Mouse (Mus musculus): ENCODE measurements around the gene Haghl. TPM values are rescaled to one million over a fixed set of nuclear protein-coding genes. Genes with fewer than 3 reads are reported as not detected.

Haghl gene
- polyA plus RNA-seq, 1 experiment from 2014 or later: 130 TPM

DNA sequence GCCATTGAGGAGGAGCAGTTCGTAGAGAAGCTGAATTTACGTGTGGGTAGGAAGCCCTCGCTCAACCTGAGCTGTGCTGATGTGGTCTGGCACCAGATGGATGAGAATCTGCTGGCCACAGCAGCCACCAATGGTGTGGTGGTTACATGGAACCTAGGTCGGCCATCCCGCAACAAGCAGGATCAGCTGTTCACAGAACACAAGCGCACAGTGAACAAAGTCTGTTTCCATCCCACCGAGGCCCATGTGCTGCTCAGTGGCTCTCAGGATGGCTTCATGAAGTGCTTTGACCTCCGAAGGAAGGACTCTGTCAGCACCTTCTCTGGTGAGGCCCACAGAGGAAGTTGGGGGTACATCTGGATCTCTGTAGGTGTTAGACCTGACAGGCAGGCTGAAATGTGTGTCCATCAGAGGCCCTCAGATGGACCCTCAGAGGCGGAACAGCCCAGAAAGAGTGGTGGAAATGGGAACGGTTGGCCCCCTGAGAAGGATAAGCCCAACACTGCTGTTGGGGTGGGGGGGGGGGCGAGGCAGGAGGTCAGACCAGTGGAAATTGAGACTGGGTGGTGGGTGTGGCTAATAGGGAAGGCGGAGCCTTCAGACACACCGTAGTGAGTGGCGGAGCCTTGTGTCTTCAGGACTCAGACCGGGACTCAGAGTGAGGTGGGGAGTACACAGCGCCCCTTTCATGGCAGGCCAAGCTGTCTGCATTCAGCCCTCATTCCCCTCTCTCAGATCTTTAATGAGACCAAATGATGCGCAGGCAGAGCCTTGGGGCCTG, 39.1 kb upstream of the Haghl start:
- Histone ChIP-seq H3K27ac (ENCODE audit: low read depth, low read length) (no peak overlapping the region), H3K9ac (ENCODE audit: low read length) (peak overlapping the region; percentile 72), H3K4me2 (ENCODE audit: low read length) (peak overlapping the region; percentile 96), H3K9me3 (replicated peaks; ENCODE audit: control insufficient read depth, low read length) (no peaks in the 10 kb centered on the region), H3K4me3 (ENCODE audit: low read depth, low read length) (peak overlapping the region; percentile 46), H3K36me3 (ENCODE audit: control insufficient read depth, insufficient read depth, low read length) (peaks cover 34% of the 10 kb centered on the region), H3K27me3 (replicated peaks; ENCODE audit: control insufficient read depth, insufficient read depth, low read length) (0 out of 2 replicates have a peak, but pooled peaks cover 5% of the 10 kb centered on the region), H3K4me1 (ENCODE audit: control insufficient read depth, insufficient read depth, low read length) (peaks cover 19% of the 10 kb centered on the region)
- DNase-seq (ENCODE audit: low spot score) (no peak), ATAC-seq (no peak)
- 80% methylated on average over 17 of the region's 17 CpGs for WGBS

DNA sequence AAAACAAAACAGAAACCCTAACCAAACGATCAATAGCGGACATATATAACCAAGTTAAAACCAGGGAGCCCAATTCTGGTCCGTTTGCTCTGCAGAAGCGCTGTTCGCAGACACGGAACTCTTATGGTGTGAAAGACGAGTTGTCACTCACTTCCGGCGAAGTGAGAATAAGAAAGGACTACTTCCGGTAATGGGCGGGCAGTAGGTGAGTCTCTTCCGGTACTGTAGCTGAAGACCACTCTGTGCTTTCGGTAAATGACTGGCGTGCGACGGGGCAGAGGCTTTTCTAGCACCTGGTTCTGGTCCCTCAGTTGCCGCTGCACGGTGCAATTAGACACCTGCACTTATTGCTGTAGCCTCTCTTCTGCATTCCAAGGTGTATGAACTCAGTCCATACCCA, 38.0 kb upstream of the Haghl start, which contains the start of gene Wdr24:
Wdr24 (plus strand) TSS at position 176 of the 400 bp plus-strand sequence.
- Histone ChIP-seq H3K4me3 (ENCODE audit: low read depth, low read length) (peak within 1 kb of the TSS; percentile 46), H3K4me2 (ENCODE audit: low read length) (peak within 1 kb of the TSS; percentile 96), H3K9ac (ENCODE audit: low read length) (peak within 1 kb of the TSS; percentile 72), H3K4me1 (ENCODE audit: control insufficient read depth, insufficient read depth, low read length) (peaks cover 17% of the 10 kb centered on the region), H3K9me3 (replicated peaks; ENCODE audit: control insufficient read depth, low read length) (no peaks in the 10 kb centered on the region), H3K27me3 (replicated peaks; ENCODE audit: control insufficient read depth, insufficient read depth, low read length) (peaks cover 16% of the 10 kb centered on the region), H3K36me3 (ENCODE audit: control insufficient read depth, insufficient read depth, low read length) (peaks cover 39% of the 10 kb centered on the region), H3K27ac (ENCODE audit: low read depth, low read length) (peak within 1 kb of the TSS; percentile 64)
- DNase-seq (ENCODE audit: low spot score) (peak; percentile 95), ATAC-seq (peak; percentile 83)
- WGBS: under 1% methylated on average over 18 of the region's 18 CpGs

DNA sequence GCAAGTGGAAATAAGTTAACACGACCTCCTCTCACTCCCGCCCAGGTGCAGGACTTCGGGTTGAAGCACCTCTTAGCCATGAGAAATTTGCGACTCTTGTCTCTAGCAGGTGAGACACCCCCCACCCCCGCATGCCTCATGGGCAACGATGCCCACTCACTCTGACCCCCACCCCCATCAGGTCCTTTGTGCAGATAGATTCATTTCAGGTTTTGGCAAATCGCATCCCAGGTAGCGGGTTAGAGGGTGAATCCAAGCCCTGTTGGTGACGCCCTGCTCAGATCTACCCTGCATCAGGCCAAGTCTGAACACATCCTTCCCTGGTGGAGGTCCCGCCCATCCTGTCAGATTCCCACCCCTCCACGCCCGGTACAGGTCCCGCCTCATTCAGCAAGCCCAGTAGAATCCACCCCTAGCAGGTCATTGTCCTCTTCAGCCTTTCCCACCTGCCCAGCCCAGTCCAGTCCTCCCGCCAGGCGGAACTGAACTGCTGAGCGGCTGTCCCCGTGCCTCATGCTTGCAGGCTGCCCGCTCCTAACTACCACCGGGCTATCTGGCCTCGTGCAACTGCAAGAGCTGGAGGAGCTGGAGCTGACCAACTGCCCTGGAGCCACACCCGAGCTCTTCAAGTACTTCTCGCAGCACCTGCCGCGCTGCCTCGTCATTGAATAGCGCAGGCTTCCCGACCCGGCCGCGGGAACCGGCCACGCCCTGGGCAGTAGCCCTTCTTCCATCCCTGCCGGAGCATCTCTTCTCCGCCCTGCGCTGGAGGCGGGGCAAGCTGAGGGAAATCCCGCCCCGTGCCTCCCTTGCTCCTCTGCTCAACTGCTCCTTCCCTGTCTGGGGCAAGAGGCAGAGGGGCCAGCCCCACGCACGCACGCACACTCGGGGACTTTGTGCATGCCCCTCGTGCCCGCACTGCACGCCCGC, 33.6 kb upstream of the Haghl start:
- Histone ChIP-seq H3K36me3 (ENCODE audit: control insufficient read depth, insufficient read depth, low read length) (peaks cover 34% of the 10 kb centered on the region), H3K27me3 (replicated peaks; ENCODE audit: control insufficient read depth, insufficient read depth, low read length) (peaks cover 17% of the 10 kb centered on the region), H3K9ac (ENCODE audit: low read length) (0 out of 2 replicates have a peak overlapping the region, but pooled peaks have one; percentile 8), H3K4me1 (ENCODE audit: control insufficient read depth, insufficient read depth, low read length) (peaks cover 4% of the 10 kb centered on the region), H3K27ac (ENCODE audit: low read depth, low read length) (no peak overlapping the region), H3K4me3 (ENCODE audit: low read depth, low read length) (no peak overlapping the region), H3K9me3 (replicated peaks; ENCODE audit: control insufficient read depth, low read length) (no peaks in the 10 kb centered on the region), H3K4me2 (ENCODE audit: low read length) (0 out of 2 replicates have a peak overlapping the region, but pooled peaks have one; percentile 9)
- DNase-seq (ENCODE audit: low spot score) (no peak), ATAC-seq (no peak)
- 7% methylated on average over 46 of the region's 46 CpGs for WGBS

DNA sequence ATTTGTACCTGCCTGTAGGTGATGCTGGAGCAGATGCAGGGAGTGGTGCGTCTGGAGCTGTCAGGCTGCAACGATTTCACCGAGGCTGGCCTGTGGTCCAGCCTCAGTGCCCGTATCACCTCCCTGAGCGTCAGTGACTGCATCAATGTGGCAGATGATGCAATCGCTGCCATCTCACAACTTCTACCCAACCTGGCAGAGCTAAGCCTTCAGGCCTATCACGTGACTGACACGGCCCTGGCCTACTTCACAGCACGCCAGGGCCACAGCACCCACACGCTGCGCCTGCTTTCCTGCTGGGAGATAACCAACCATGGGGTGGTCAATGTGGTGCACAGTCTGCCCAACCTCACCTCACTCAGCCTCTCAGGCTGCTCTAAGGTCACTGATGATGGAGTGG, 32.2 kb upstream of the Haghl start:
- Histone ChIP-seq H3K27ac (ENCODE audit: low read depth, low read length) (no peak overlapping the region), H3K4me1 (ENCODE audit: control insufficient read depth, insufficient read depth, low read length) (no peaks in the 10 kb centered on the region), H3K36me3 (ENCODE audit: control insufficient read depth, insufficient read depth, low read length) (peaks cover 34% of the 10 kb centered on the region), H3K4me3 (ENCODE audit: low read depth, low read length) (no peak overlapping the region), H3K4me2 (ENCODE audit: low read length) (no peak overlapping the region), H3K27me3 (replicated peaks; ENCODE audit: control insufficient read depth, insufficient read depth, low read length) (peaks cover 17% of the 10 kb centered on the region), H3K9me3 (replicated peaks; ENCODE audit: control insufficient read depth, low read length) (no peaks in the 10 kb centered on the region), H3K9ac (ENCODE audit: low read length) (no peak overlapping the region)
- no peak for ATAC-seq
- WGBS: 86% methylated on average over 11 of the region's 11 CpGs
- DNase-seq (ENCODE audit: low spot score): no peak

DNA sequence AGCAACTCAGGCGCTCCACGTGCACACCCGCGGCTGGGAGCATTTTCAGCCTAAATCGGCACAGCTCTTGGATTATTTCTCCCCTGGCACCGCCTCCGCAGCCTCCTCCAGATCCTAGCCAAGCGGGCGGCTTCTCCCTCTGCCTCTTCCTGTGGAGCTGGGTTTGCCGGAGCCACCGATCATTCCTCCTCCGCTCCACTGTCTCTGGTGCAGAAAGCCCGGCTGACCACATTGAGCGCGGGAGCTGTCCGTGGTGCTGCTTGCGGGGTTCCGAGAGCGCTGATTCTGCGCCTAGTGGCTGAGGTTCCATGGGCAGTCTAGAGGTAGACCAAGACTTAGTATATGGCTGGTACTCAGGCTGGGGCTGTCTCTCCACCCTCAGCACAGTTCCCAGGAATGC, 28.0 kb upstream of the Haghl start:
- Histone ChIP-seq H3K27ac (ENCODE audit: low read depth, low read length) (no peak overlapping the region), H3K27me3 (replicated peaks; ENCODE audit: control insufficient read depth, insufficient read depth, low read length) (peaks cover 2% of the 10 kb centered on the region; the same call in 1 of the 2 replicates), H3K9me3 (replicated peaks; ENCODE audit: control insufficient read depth, low read length) (no peaks in the 10 kb centered on the region), H3K36me3 (ENCODE audit: control insufficient read depth, insufficient read depth, low read length) (peaks cover 20% of the 10 kb centered on the region), H3K4me3 (ENCODE audit: low read depth, low read length) (no peak overlapping the region), H3K4me1 (ENCODE audit: control insufficient read depth, insufficient read depth, low read length) (peaks cover 11% of the 10 kb centered on the region), H3K4me2 (ENCODE audit: low read length) (peak overlapping the region; percentile 17; the same call in 1 of the 2 replicates), H3K9ac (ENCODE audit: low read length) (peak overlapping the region; percentile 50)
- no peak for ATAC-seq
- peak; percentile 61 for DNase-seq (ENCODE audit: low spot score)
- 2% methylated on average over 20 of the region's 20 CpGs for WGBS

- ATAC-seq (no peak), DNase-seq (ENCODE audit: low spot score) (no peak)
- H3K36me3 ChIP-seq (ENCODE audit: control insufficient read depth, insufficient read depth, low read length): no peaks in the 10 kb centered on the region
- H3K9me3 ChIP-seq (replicated peaks; ENCODE audit: control insufficient read depth, low read length): no peaks in the 10 kb centered on the region
- WGBS: 76% methylated on average over 4 of the region's 4 CpGs
- H3K4me2 ChIP-seq (ENCODE audit: low read length): peak overlapping the region; percentile 86
- H3K4me3 ChIP-seq (ENCODE audit: low read depth, low read length): no peak overlapping the region
- no peaks in the 10 kb centered on the region for H3K27me3 ChIP-seq (replicated peaks; ENCODE audit: control insufficient read depth, insufficient read depth, low read length)
- no peak overlapping the region for H3K27ac ChIP-seq (ENCODE audit: low read depth, low read length)
- H3K9ac ChIP-seq (ENCODE audit: low read length): peak overlapping the region; percentile 95; the same call in 1 of the 2 replicates
- peaks cover 16% of the 10 kb centered on the region for H3K4me1 ChIP-seq (ENCODE audit: control insufficient read depth, insufficient read depth, low read length)
Observed at GRCm38 (mm10) chr17:25810890-25811289, 25.4 kb upstream of the Haghl start.

GRCm38 (mm10) chr17:25809606-25810340, 24.3 kb upstream of the Haghl start:
- H3K4me2 ChIP-seq (ENCODE audit: low read length): peak overlapping the region; percentile 86
- H3K9me3 ChIP-seq (replicated peaks; ENCODE audit: control insufficient read depth, low read length): no peaks in the 10 kb centered on the region
- no peaks in the 10 kb centered on the region for H3K27me3 ChIP-seq (replicated peaks; ENCODE audit: control insufficient read depth, insufficient read depth, low read length)
- H3K36me3 ChIP-seq (ENCODE audit: control insufficient read depth, insufficient read depth, low read length): no peaks in the 10 kb centered on the region
- 11% methylated on average over 24 of the region's 25 CpGs for WGBS
- H3K9ac ChIP-seq (ENCODE audit: low read length): peak overlapping the region; percentile 95
- peaks cover 16% of the 10 kb centered on the region for H3K4me1 ChIP-seq (ENCODE audit: control insufficient read depth, insufficient read depth, low read length)
- peak; percentile 62 for DNase-seq (ENCODE audit: low spot score)
- H3K27ac ChIP-seq (ENCODE audit: low read depth, low read length): peak overlapping the region; percentile 95
- peak overlapping the region; percentile 85 for H3K4me3 ChIP-seq (ENCODE audit: low read depth, low read length)
- ATAC-seq: peak; percentile 57
